Mouse (Mus musculus) adrenal gland, postnatal 10 days (tissue): Measurements from ENCODE around the gene Slc7a11. TPM values are rescaled to one million over a fixed set of nuclear protein-coding genes. Genes with fewer than 3 reads are reported as not detected.
A peak's percentile ranks its signal among the peaks of the same experiment; 100 is the strongest.

Experiments used
- DNase-seq: peaks from one replicate; pipeline ENCODE4 v3.0.0; 2021; ENCODE audit warnings: mixed read lengths
- total RNA-seq, 2 experiments: library from RNA; stranded (reverse); gene quantifications; 2 replicates each; pipeline ENCODE4 v1.2.3; 2021

The Slc7a11 gene
- total RNA-seq, 2 experiments from 2014 or later, result 0.33 to 0.66 TPM

DNA sequence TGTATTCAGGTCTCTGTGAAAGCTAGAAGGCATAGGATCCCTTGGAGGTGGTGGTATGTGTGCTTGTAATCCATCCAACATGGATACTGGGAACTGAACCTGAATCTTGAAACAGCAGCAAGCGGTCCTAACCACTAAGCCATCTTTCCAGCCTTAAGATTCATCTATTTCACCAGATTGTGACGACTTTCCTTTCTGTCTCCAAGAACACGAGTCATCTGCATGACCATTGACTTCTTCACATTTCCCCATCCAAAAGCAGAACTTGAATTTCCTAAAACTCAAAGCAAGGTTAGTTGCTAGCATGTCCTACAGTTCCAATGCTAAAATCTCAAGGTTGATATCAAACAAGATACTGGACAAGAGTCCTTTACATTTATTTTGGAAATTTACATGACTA lies 37.5 kb downstream of the Slc7a11 start:
- DNase-seq, result no peak

DNA sequence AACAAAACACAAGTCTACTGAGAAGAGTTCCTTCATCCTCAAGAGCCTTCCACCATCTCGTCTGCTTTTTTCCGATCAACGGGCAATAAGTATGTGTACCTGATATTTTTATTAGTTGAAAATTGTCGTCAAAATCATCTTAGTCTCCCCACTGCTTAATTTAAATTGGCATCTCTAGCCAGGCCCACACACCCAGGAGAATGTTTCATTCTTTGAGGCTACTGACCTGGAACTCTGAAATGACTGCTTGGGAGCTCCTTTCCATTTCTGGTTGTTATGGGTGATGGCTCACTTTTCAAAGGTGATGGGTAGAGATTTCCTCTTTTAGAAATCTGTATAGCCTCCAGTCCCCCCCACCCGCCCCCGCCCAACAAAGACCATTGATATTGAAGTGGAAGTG lies 54.6 kb downstream of the Slc7a11 start:
- no peak for DNase-seq

GRCm38 (mm10) chr3:50388288-50388687 lies 55.1 kb downstream of the Slc7a11 start:
- no peak for DNase-seq

- DNase-seq, result no peak
Observed at GRCm38 (mm10) chr3:50387280-50387679, 56.1 kb downstream of the Slc7a11 start.

DNA sequence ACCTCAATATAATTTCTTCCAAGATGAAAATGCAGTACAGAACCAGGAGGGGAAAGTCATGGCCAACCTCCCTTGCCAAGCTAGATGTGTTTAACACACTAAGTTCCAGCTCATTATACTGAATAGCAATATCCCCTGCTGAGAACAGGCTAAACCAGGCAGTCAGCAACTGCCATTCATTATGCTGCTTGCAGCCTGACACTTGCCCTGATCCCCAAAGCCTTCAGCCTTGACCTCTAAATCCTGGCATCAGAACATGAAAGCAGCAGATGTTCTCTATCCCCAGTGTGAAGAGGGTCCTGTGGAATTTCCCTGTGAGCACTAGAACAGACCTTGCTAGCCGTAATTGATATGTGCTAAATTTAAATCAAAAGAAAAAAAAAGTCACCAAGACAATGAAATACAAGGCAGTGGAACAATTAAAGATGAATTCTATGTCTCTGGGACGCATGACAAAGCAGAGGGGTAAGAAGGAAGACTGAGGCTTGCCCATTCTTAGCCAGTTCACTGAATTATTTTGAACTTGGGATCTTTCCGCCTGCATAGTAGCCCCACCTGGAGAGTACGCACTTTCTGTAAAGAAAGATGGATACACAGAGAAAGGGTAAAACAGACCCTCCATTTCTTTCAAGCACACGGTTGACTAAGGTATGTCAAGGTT lies 56.7 kb downstream of the Slc7a11 start:
- no peak for DNase-seq

GRCm38 (mm10) chr3:50386066-50386465 lies 57.3 kb downstream of the Slc7a11 start:
- no peak for DNase-seq

- no peak for DNase-seq
Observed at GRCm38 (mm10) chr3:50382729-50383128, 60.7 kb downstream of the Slc7a11 start.

- no peak for DNase-seq
Observed at GRCm38 (mm10) chr3:50381861-50382693, 61.3 kb downstream of the Slc7a11 start.

DNA sequence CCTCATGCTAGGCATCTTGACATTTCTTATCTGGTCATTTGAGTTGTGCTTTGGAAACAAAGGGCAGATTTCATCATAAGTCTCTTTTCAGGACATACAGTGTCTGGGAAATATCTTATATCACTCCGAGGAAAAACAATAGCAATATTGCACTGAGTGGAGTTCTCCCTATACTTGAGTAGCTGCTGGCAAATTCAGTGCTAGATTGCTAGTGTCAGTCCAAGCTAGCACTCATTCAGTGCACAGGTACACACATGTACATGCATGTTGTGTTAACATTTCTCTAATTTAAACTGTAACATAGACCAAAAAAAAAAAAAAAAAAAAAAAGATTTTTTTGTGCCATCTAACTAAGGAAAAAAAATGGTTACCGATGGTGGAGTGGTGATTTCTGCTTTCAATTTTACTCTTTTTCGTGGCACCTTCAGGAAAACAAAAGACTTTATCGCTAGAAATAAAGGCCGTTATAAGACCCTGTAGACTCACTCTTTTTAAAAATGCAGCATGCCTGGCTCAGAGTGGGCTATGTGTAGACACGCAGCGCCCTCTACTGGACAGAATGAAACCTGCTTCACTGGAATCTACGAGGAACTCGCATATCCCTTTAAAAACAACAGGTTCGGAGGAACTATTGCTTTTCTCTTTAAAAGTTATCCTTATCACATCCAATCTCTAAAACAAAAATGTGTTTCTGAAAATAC lies 62.1 kb downstream of the Slc7a11 start:
- DNase-seq, result peak; percentile 91

DNA sequence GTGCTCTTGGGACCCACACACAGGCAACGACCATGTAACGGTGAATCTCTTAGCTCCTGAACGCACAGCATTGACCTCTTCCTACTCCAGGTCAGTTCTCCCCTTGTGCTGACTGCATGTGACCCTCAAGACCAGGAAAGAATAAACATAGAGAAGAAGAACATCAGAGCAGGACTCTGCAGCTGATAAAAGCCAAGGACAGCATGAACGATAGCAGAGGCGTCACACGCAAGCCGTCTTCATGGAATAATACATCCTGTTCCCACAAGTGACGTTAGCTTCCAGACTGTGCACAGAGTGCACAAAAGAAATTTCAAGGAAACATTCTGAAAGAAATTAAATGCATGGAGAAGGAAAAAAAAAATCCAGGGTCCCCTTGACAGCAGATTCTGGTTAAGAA lies 63.5 kb downstream of the Slc7a11 start:
- DNase-seq, result peak; percentile 22

GRCm38 (mm10) chr3:50375477-50375876 lies 67.9 kb downstream of the Slc7a11 start:
- DNase-seq, result no peak

DNA sequence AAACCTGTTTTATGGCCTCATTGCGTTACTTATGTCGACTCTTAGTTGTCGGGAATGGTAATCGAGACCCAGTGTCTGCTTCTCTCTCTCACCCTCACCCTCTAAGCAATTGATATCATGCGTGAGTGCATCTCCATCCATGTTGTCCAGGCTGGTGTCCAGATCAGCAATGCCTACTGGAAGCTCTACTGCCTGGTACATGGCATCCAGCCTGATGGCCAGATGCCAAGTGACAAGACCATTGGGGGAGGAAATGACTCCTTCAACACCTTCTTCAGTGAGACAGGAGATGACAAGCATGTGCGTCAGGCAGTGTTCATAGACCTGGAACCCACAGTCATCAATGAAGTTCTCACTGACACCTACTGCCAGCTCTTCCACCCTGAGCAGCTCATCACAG lies 73.6 kb downstream of the Slc7a11 start:
- no peak for DNase-seq

DNA sequence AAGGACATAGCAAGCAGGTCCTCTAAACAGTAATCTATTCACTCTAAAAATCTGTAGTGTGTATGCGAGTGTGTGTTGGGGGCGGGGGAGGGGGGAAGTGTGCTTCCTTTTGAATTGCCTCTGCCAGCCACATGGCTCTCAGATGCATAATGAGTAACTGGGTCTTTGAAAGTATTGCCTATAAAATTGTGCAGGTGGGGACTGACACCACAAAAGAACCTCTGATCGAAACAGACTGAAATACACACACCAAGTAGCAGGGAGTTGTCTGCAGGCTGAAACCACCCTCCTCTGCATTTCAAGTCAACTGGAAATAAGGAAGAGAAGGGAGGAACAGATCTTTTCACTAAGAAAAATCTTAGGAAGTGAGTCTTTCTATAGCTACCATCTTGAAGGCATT lies 76.2 kb downstream of the Slc7a11 start:
- DNase-seq, result no peak

- DNase-seq, result no peak
Observed at GRCm38 (mm10) chr3:50363659-50364058, 79.8 kb downstream of the Slc7a11 start.

GRCm38 (mm10) chr3:50347081-50347480 lies 96.3 kb downstream of the Slc7a11 start:
- no peak for DNase-seq

- DNase-seq, result peak; percentile 29
Observed at GRCm38 (mm10) chr3:50344411-50344810, 99.0 kb downstream of the Slc7a11 start.

DNA sequence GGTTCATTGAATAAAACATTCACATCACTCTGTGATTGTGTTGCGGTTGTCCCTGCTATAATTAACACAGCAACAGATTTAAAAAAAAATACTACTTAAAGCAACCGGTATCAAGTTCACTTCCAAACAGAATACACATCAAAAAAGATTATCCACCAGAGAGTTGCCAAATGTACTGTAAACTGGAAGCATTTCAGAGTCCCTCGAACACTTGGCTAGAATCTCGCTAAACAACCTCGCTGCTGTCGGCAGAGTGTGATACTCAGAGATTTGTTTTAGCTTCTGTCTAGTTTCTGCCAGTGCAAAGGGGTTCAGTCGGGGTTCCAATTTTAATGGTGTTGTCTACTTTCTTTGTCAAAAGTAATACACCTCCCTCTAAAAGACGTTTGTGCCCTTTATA lies 118.9 kb downstream of the Slc7a11 start:
- DNase-seq, result no peak

DNA sequence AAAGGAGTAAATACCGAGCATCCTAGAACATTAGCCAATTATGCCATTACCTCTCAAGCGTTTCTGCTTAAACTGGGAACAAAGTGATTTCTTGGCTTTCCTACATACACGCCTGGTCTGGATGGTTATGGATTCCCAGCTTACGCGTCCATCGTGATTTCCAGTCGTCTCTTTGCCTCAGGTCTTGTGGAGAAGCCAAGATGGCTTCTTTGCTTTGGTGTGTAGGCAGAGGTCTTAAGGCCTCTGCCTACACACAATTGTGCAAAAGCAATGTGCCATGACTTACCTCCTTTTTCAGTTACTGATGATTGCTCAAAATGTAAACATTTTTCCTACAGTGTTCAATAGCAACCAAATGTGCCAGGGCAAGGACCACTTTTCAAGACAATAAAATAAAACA lies 119.5 kb downstream of the Slc7a11 start:
- no peak for DNase-seq

DNA sequence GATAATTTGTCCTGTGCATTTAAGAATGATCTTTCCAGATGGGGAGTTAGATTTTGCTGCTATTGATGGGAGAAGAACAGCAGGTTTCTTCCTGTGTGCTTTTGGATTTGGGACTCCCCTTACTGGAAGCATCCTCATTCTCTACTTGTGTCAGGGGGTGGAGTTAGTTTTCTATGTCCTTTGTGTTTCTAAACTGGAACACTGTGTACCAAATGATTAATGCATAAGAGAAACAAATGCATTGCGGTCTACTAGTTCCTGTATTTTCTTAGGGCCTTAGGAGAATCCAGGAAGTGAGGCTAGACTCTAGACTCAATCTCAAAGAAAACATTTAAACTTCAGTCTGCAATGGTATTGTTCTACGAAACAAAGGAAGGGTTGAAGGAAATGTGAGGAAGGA lies 122.6 kb downstream of the Slc7a11 start:
- DNase-seq, result no peak

DNA sequence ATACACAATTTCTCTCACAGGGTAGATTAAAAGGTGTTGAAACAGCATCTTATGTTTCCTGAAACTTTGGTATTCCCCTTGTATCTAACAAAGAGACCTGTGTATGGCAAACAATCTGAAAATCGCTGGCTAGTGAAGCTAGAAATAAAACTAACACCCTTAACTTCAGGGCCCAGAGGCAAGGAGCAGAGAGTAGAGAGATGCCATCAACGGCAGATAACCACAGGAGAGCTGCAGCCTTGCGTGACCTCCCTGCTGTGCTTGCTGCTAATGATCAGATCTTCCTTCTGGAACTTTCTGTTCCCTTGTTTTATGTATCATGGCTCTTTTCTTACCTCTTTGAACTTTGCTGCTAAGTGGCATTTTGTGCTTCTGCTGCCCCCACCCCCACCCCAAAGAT lies 125.3 kb downstream of the Slc7a11 start:
- no peak for DNase-seq

DNA sequence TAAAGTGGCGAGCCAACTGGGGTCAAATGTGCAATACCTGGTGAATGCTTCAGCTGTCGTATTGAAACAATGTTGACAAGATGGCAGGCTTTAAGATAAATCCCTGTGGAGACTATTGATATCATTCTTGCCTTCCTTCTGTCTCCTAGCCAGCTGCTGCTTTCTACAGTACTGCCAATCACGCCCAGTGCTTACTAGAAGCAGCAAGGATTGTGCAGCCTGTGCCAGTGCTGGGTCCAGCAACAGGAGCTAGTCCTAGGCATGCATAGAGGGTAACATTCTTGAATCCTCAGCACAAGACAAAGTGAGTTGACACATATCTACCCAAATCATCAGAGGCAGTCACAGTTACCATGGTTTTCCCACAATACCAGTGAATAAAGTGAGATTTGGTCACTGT lies 129.6 kb downstream of the Slc7a11 start:
- DNase-seq, result no peak

GRCm38 (mm10) chr3:50307339-50308327 lies 135.8 kb downstream of the Slc7a11 start:
- DNase-seq, result no peak
